Mouse (Mus musculus) granulocyte monocyte progenitor cell, adult 5-6 weeks (primary cell): ENCODE data around the gene Cybrd1. TPM values are rescaled to one million over a fixed set of nuclear protein-coding genes. Genes with fewer than 3 reads are reported as not detected.

Source experiments
- ATAC-seq: replicated peaks from 2 replicates; pipeline ENCODE4 v1.8.0; 2016; ENCODE audit warnings: mild to moderate bottlenecking, moderate TSS enrichment, inconsistent platforms; ENCODE audit not compliant: poor library complexity, severe bottlenecking
- total RNA-seq, 2 experiments: library from RNA; stranded (forward) in 1 of 2; stranded (reverse) in 1 of 2; fragments of 200-712, 200-1000 nt in 1 of 2; fragments of >200 nt in 1 of 2; fragmentation: Nextera tagmentation in 1 of 2; gene quantifications; 2 replicates each; pipeline ENCODE4 v1.2.3; 2014 to 2017

The Cybrd1 gene
- total RNA-seq, 2 experiments from 2014 or later: not detected

- no peak for ATAC-seq
Observed at GRCm38 (mm10) chr2:71167211-71167610, 49.5 kb downstream of the Cybrd1 start.

DNA sequence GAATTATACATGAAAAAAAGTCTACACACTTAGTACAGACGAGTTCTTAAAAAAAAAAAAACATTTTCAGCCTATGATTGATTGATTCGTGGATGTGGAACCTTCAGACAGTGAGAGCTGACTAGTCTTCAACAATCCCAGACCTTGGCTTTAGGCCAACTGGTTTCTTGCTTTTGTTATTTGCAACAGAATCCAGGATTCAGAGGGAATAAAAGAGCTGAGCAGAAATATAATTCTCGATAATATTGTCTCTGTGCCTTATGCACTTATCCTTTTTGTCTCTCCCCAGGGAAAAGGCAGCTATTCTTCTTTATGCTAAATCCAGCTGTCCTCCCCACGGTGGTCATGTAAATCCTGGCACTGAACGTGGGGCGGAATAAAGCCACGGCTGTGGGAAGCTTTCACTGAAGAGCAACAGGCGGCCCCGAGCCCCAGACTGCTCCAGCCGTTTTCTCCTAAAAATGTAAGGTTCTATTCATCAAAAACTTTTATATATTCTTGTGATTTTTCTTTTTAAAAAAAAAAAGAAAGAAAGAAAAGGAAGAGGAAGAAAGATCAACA is 50.8 kb downstream of the Cybrd1 start:
- ATAC-seq: no peak

DNA sequence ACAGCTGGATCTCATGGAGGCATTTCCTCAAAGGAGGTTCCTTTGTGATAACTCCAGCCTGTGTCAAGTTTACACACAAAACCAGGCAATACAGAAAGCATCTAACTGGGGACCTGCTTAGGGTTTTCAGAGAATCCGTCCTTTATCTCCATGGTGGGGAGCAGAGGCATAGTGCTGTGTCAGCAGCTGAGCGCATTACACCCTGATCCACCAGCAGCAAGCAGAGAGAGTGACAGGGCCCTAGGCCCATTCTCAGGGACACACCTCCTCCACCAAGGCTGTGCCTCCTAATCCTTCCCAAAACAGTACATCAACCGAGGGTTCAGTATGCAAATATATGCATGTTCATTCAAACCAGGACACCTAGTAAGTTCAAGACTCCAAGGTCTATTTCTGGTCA is 55.3 kb downstream of the Cybrd1 start:
- no peak for ATAC-seq

DNA sequence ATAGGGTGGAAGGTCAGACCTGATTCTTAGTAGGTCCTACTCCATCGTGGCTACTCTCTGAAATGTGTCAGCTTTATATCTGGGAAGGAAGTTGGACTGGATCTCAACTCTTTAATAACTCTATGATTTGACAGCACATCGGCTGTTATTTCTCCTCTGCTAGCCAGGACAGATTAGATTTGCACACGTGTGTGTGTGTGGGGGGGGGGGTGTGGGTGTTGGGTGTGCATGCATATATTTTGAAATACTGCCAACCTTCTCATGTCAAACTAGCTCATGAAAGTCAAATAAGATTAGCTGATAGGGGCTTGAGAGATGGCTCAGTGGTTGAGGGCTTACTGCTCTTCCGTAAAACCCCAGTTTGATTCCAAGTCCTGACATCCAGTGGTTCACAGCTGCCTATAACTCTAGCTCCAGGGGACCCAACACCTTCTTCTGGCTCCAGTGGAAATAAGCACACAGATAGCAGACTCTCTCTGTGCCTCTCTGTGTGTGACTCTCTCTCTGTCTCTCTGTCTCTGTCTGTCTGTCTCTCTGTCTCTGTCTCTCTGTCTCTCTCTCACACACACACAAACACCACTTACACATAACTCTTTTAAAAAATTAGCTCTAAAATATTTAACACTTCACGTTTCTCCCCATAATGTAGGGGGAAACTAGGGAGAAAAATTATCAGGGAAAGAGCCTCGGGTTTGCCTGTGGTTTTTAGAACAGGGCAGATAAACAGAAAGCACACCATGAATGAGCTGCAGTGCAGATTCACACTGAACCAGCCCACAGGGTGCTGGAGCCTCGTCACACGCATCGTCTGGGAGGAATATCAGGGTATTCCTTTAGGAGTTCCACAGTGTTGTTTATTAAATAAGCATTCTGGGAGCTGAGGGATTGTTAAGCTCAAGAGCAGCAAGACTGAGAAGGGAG is 58.9 kb downstream of the Cybrd1 start:
- no peak for ATAC-seq

DNA sequence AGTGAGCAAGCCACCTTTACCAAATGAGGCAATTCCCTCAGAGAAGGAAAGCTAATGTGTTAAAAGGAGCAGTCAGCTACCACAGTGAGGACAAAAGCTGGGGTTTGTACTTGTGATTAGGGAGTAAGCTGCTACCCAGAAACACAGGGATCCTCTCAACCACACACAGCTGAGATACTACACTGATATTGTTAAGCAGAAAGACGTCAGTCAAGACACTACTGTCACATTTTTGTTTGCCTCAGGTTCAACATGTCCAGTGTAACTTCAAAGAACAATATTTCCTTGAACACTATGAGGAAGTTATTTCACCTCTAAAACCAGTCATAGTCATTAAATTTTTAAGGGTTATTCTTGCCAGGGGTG is 59.5 kb downstream of the Cybrd1 start:
- ATAC-seq: no peak

GRCm38 (mm10) chr2:71177760-71178159 is 60.0 kb downstream of the Cybrd1 start:
- no peak for ATAC-seq

GRCm38 (mm10) chr2:71179716-71180115 is 62.0 kb downstream of the Cybrd1 start:
- ATAC-seq: no peak

DNA sequence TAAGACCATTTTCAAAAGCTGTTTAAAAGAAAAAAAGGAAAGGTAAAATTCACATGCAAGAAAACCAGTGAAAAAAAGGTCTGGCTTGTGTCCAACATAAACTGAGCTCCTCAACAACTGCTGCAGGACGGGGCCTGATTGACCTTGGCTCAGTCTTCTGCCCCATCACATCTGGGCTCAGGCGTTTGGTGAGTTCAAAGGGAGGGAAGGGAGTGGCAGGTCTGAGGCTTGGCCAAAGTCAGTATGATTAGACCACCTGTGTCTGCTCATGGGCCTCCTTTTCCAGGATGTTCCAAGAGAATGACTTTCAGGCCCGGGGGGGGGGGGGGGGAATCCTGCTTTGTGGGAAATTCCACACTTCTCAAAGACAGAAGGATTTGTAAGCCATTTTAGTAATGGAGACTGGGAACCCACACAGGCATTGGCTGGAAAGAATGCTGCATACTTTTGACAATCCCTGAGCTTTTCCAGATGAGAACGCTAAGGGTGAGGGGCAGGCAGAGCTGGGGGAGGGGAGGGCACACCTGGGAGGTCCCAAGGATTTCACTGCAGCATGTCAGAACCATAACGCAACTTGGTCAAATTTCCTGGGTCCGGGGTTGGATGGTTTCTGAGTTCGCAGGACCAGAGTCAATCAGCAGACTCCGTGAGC is 63.0 kb downstream of the Cybrd1 start:
- no peak for ATAC-seq

GRCm38 (mm10) chr2:71187950-71188349 is 70.2 kb downstream of the Cybrd1 start:
- no peak for ATAC-seq

DNA sequence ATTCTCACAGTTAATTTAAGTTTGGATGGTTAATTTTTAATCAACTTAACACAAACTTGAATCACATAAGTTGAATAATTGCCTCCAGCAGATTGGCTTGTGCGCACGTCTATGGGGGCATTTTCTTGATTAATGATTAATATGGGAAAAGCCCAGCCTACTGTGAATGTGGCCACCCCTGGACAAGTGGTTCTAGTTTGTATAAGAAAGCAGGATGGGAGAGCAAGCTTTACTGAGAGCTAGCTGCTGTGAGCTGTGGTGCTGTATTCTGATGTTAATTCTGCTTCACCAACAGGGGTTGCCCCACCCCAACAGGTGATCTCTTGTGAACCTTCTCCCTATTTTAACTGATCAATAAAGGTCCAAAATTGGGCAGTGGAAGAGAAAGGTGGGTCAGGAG is 71.1 kb downstream of the Cybrd1 start:
- ATAC-seq: no peak

GRCm38 (mm10) chr2:71191391-71192194 is 73.9 kb downstream of the Cybrd1 start:
- ATAC-seq: no peak

GRCm38 (mm10) chr2:71192195-71192807 is 74.6 kb downstream of the Cybrd1 start:
- no peak for ATAC-seq

Other genes starting within 250 kb of the Cybrd1 start
- 11.3 and 14.7 TPM in 2 replicates for gene Dcaf17, start 62.6 kb upstream of the Cybrd1 start, total RNA-seq (2014; fragmentation: Nextera tagmentation)
- gene Dcaf17, start 62.6 kb upstream of the Cybrd1 start, total RNA-seq (2017): 13.0 and 19.5 TPM in 2 replicates
- 30.9 and 32.7 TPM in 2 replicates for gene Mettl8, start 62.3 kb upstream of the Cybrd1 start, total RNA-seq (2014; fragmentation: Nextera tagmentation)
- 22.7 and 23.1 TPM in 2 replicates for gene Mettl8, start 62.3 kb upstream of the Cybrd1 start, total RNA-seq (2017)
- 52.7 and 69.3 TPM in 2 replicates for gene Dync1i2, start 93.8 kb downstream of the Cybrd1 start, total RNA-seq (2014; fragmentation: Nextera tagmentation)
- 75.0 and 78.3 TPM in 2 replicates for gene Dync1i2, start 93.8 kb downstream of the Cybrd1 start, total RNA-seq (2017)
- 84.9 and 94.5 TPM in 2 replicates for gene Slc25a12, start 249.8 kb downstream of the Cybrd1 start, total RNA-seq (2014; fragmentation: Nextera tagmentation)
- gene Slc25a12, start 249.8 kb downstream of the Cybrd1 start, total RNA-seq (2017): 81.2 and 93.9 TPM in 2 replicates